Mouse (Mus musculus) hindbrain, embryonic 10.5 days (tissue): ENCODE results near the gene Swap70. TPM values are rescaled to one million over a fixed set of nuclear protein-coding genes. Genes with fewer than 3 reads are reported as not detected.

Experiments
- DNase-seq: peaks from one replicate; pipeline ENCODE4 v3.0.0-alpha.2; 2017; ENCODE audit warnings: low spot score
- H3K27ac ChIP-seq: fragments of 300-500 bp; sonication (generic); 2 replicates; pipeline ENCODE4 v1.5.1; 2016; ENCODE audit warnings: mild to moderate bottlenecking, moderate library complexity
- H3K27me3 ChIP-seq: fragments of 300-500 bp; sonication (generic); 2 replicates; pipeline ENCODE4 v1.6.1; 2016; ENCODE audit warnings: mild to moderate bottlenecking; ENCODE audit not compliant: poor library complexity, insufficient read depth, severe bottlenecking
- H3K36me3 ChIP-seq: fragments of 300-500 bp; sonication (generic); 2 replicates; pipeline ENCODE4 v1.6.1; 2016; ENCODE audit warnings: mild to moderate bottlenecking, moderate library complexity
- H3K4me1 ChIP-seq: fragments of 300-500 bp; sonication (generic); replicated peaks from 2 replicates; pipeline ENCODE4 v1.6.1; 2016; ENCODE audit warnings: mild to moderate bottlenecking
- H3K4me3 ChIP-seq: fragments of 300-500 bp; sonication (generic); 2 replicates; pipeline ENCODE4 v1.5.1; 2016; ENCODE audit warnings: mild to moderate bottlenecking, moderate library complexity
- H3K9me3 ChIP-seq: fragments of 300-500 bp; sonication (generic); 2 replicates; pipeline ENCODE4 v1.6.1; 2016; ENCODE audit warnings: mild to moderate bottlenecking, moderate library complexity
- WGBS: fragments of 180-500 bp; shearing (Covaris S2); methylation state at CpG from one replicate; pipeline ENCODE4 v1.1.7; 2016; 5-methylcytosine and 5-hydroxymethylcytosine counted together
- polyA plus RNA-seq: library from polyadenylated mRNA; unstranded; fragments of >200 nt; fragmentation: Nextera tagmentation; extraction: Ambion mirVana; gene quantifications from 2 replicates; pipeline ENCODE4 v1.2.1, GENCODE M21; 2016

The Swap70 gene
- polyA plus RNA-seq, 1 experiment from 2014 or later, result 18.1 TPM

DNA sequence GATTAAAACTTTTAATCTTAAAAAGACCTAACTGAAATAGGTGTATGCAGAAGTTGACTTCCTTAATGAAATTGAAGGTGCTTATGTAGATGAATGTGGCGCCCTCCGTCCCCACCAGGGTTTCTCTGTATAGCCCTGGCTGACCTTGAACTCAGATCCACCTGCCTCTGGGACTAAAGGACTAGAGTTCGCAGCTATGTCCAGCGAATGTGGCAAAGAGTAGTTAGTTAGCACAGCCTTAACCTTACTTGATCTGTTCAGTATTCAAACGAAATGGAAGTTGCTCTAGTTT, 20.7 kb downstream of the Swap70 start:
- Histone ChIP-seq H3K27me3 (no peaks in the 10 kb centered on the region), H3K36me3 (0 out of 2 replicates have a peak, but pooled peaks cover 5% of the 10 kb centered on the region), H3K4me3 (no peak overlapping the region), H3K9me3 (no peaks in the 10 kb centered on the region), H3K4me1 (peaks cover 8% of the 10 kb centered on the region), H3K27ac (no peak overlapping the region)
- no peak for DNase-seq
- 93% methylated on average over 5 of the region's 5 CpGs for WGBS

DNA sequence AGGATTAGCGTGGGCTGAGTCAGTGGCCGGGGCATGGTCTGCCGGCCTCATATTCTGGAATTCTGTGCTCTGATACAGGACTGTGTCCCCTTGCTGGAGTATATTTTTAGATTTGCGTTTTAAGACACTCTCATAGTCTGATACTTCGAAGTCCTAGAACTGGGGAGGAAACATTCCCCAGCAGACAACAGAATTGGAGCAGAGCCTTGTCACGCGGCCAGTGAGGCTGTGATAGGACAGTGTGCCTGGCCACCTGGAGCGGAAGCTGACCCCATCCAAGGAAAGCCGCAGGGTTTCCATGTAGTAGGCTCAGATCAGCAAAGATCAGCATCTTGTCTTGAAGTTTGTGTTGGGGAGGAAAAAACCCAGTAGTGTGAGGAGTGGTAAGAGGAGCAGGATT, 23.6 kb downstream of the Swap70 start:
- 96% methylated on average over 9 of the region's 9 CpGs for WGBS
- no peak overlapping the region for H3K27ac ChIP-seq
- no peak for DNase-seq
- no peaks in the 10 kb centered on the region for H3K9me3 ChIP-seq
- H3K36me3 ChIP-seq, result 0 out of 2 replicates have a peak, but pooled peaks cover 5% of the 10 kb centered on the region
- H3K4me3 ChIP-seq, result no peak overlapping the region
- H3K27me3 ChIP-seq, result no peaks in the 10 kb centered on the region
- H3K4me1 ChIP-seq, result no peaks in the 10 kb centered on the region

- Histone ChIP-seq H3K36me3 (peaks cover 5% of the 10 kb centered on the region; the same call in 1 of the 2 replicates), H3K27me3 (no peaks in the 10 kb centered on the region), H3K27ac (no peak overlapping the region), H3K9me3 (no peaks in the 10 kb centered on the region), H3K4me1 (no peaks in the 10 kb centered on the region), H3K4me3 (no peak overlapping the region)
- no peak for DNase-seq
- WGBS, result 93% methylated on average over 9 of the region's 9 CpGs
Observed at GRCm38 (mm10) chr7:110246526-110246925, 25.0 kb downstream of the Swap70 start.

GRCm38 (mm10) chr7:110247801-110248200, 26.3 kb downstream of the Swap70 start:
- no peak for DNase-seq
- no peaks in the 10 kb centered on the region for H3K9me3 ChIP-seq
- 96% methylated on average over 3 of the region's 3 CpGs for WGBS

GRCm38 (mm10) chr7:110248677-110249076, 27.2 kb downstream of the Swap70 start:
- no peaks in the 10 kb centered on the region for H3K4me1 ChIP-seq
- peaks cover 18% of the 10 kb centered on the region for H3K36me3 ChIP-seq
- 93% methylated on average over 4 of the region's 4 CpGs for WGBS
- no peak overlapping the region for H3K4me3 ChIP-seq
- no peaks in the 10 kb centered on the region for H3K27me3 ChIP-seq
- H3K27ac ChIP-seq, result no peak overlapping the region
- no peak for DNase-seq
- H3K9me3 ChIP-seq, result no peaks in the 10 kb centered on the region

More at GRCm38 (mm10) chr7:110247801-110248200, 26.3 kb downstream of the Swap70 start:
- Histone ChIP-seq H3K4me1 (no peaks in the 10 kb centered on the region), H3K27ac (no peak overlapping the region), H3K36me3 (peaks cover 11% of the 10 kb centered on the region), H3K4me3 (no peak overlapping the region), H3K27me3 (no peaks in the 10 kb centered on the region)

DNA sequence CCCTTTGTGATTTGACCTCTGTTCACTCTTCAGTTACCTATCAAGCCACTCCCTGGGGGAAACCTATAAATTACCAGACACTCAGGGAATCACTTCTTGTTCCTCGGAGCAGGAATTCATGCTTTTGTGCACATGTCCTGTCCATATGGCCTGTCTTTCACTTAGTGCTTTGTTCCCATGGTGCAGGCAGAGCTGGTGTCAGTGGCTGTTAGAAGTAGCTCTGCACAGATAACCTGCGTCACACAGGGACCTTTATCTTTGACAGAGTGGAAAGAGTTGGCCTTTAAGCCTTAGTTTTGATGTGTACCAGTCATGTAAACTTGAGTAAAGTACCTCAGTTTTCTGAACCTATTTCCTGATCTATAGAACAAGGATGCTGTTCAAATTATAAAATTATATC, 32.4 kb downstream of the Swap70 start:
- 77% methylated on average over 2 of the region's 2 CpGs for WGBS
- no peak overlapping the region for H3K4me3 ChIP-seq
- no peak overlapping the region for H3K27ac ChIP-seq
- no peaks in the 10 kb centered on the region for H3K27me3 ChIP-seq
- no peak for DNase-seq
- H3K4me1 ChIP-seq, result no peaks in the 10 kb centered on the region; the same call in 1 of the 2 replicates
- H3K36me3 ChIP-seq, result peaks cover 22% of the 10 kb centered on the region
- no peaks in the 10 kb centered on the region for H3K9me3 ChIP-seq

- no peak overlapping the region for H3K4me3 ChIP-seq
- H3K36me3 ChIP-seq, result peaks cover 22% of the 10 kb centered on the region
- no peaks in the 10 kb centered on the region for H3K9me3 ChIP-seq
- H3K27ac ChIP-seq, result no peak overlapping the region
- no peaks in the 10 kb centered on the region for H3K27me3 ChIP-seq
- 85% methylated on average over 5 of the region's 5 CpGs for WGBS
- no peaks in the 10 kb centered on the region; the same call in 1 of the 2 replicates for H3K4me1 ChIP-seq
- no peak for DNase-seq
Observed at GRCm38 (mm10) chr7:110254395-110254794, 32.9 kb downstream of the Swap70 start.

DNA sequence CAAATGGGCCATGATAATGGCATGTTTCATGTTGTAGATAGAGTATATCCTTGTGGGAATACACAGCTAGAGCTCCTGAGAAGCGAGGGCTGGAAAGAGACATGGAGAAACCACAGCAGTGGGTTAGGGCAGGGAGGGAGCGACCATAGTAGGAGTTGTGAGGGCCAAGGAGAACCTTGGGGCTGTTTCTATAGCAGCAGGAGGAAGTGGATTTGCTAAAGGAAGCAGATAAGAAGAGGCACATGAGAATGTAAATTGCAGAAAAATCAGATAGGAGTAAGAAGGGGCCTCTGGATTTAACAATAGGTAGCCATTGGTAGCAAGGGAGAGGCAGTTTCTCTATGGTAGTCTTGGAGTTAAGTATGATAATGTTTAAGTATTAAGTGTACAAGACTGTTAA, 35.5 kb downstream of the Swap70 start:
- peaks cover 22% of the 10 kb centered on the region for H3K36me3 ChIP-seq
- no peak for DNase-seq
- WGBS, result 79% methylated on average over 2 of the region's 2 CpGs

GRCm38 (mm10) chr7:110258196-110258950, 36.9 kb downstream of the Swap70 start:
- Histone ChIP-seq H3K4me3 (no peak overlapping the region), H3K4me1 (no peaks in the 10 kb centered on the region; the same call in 1 of the 2 replicates), H3K27me3 (no peaks in the 10 kb centered on the region), H3K9me3 (no peaks in the 10 kb centered on the region), H3K36me3 (peaks cover 11% of the 10 kb centered on the region), H3K27ac (no peak overlapping the region)
- DNase-seq, result no peak
- WGBS, result 87% methylated on average over 11 of the region's 11 CpGs

More for the DNA sequence above, 35.5 kb downstream of the Swap70 start:
- Histone ChIP-seq H3K27ac (no peak overlapping the region), H3K27me3 (no peaks in the 10 kb centered on the region), H3K4me3 (no peak overlapping the region), H3K9me3 (no peaks in the 10 kb centered on the region), H3K4me1 (no peaks in the 10 kb centered on the region; the same call in 1 of the 2 replicates)

GRCm38 (mm10) chr7:110259966-110260711, 38.6 kb downstream of the Swap70 start:
- 81% methylated on average over 4 of the region's 4 CpGs for WGBS
- no peak for DNase-seq
- no peaks in the 10 kb centered on the region; the same call in 1 of the 2 replicates for H3K4me1 ChIP-seq
- H3K9me3 ChIP-seq, result no peaks in the 10 kb centered on the region
- no peak overlapping the region for H3K4me3 ChIP-seq
- no peaks in the 10 kb centered on the region for H3K27me3 ChIP-seq
- H3K36me3 ChIP-seq, result 0 out of 2 replicates have a peak, but pooled peaks cover 6% of the 10 kb centered on the region
- no peak overlapping the region for H3K27ac ChIP-seq

- Histone ChIP-seq H3K4me1 (no peaks in the 10 kb centered on the region; the same call in 1 of the 2 replicates), H3K27ac (no peak overlapping the region), H3K27me3 (no peaks in the 10 kb centered on the region), H3K4me3 (no peak overlapping the region), H3K9me3 (no peaks in the 10 kb centered on the region), H3K36me3 (0 out of 2 replicates have a peak, but pooled peaks cover 6% of the 10 kb centered on the region)
- WGBS, result 88% methylated on average over 4 of the region's 4 CpGs
- no peak for DNase-seq
Observed at GRCm38 (mm10) chr7:110261807-110262206, 40.3 kb downstream of the Swap70 start.

GRCm38 (mm10) chr7:110262661-110263060, 41.1 kb downstream of the Swap70 start:
- no peaks in the 10 kb centered on the region for H3K9me3 ChIP-seq
- H3K4me3 ChIP-seq, result no peak overlapping the region
- DNase-seq, result no peak
- H3K27me3 ChIP-seq, result no peaks in the 10 kb centered on the region
- no peak overlapping the region for H3K27ac ChIP-seq
- H3K36me3 ChIP-seq, result peaks cover 4% of the 10 kb centered on the region; the same call in 1 of the 2 replicates
- no peaks in the 10 kb centered on the region; the same call in 1 of the 2 replicates for H3K4me1 ChIP-seq
- 91% methylated on average over 1 of the region's 1 CpGs for WGBS

- no peak overlapping the region for H3K27ac ChIP-seq
- H3K4me1 ChIP-seq, result no peaks in the 10 kb centered on the region
- H3K36me3 ChIP-seq, result peaks cover 4% of the 10 kb centered on the region; the same call in 1 of the 2 replicates
- WGBS, result 91% methylated on average over 1 of the region's 1 CpGs
- H3K27me3 ChIP-seq, result no peaks in the 10 kb centered on the region
- no peak overlapping the region for H3K4me3 ChIP-seq
- no peaks in the 10 kb centered on the region for H3K9me3 ChIP-seq
- no peak for DNase-seq
Observed at GRCm38 (mm10) chr7:110263474-110263873, 42.0 kb downstream of the Swap70 start.
